Mouse (Mus musculus) kidney, embryonic 16.5 days (tissue): ENCODE measurements around the gene Tns2. TPM values are rescaled to one million over a fixed set of nuclear protein-coding genes. Genes with fewer than 3 reads are reported as not detected.

Experiments used
- ATAC-seq: fragments of 200-750 bp; cut with Nextera tagmentation; 2 replicates; pipeline ENCODE4 v1.8.0; 2017; ENCODE audit warnings: moderate TSS enrichment; ENCODE audit not compliant: low FRiP score, low TSS enrichment
- H3K27ac ChIP-seq: fragments of 300-500 bp; sonication (generic); 2 replicates; pipeline ENCODE4 v1.5.1; 2014; ENCODE audit warnings: low read length
- H3K27me3 ChIP-seq: fragments of 300-500 bp; sonication (generic); 2 replicates; pipeline ENCODE4 v1.6.1; 2014; ENCODE audit warnings: low read length, control low read depth, mixed read lengths; ENCODE audit not compliant: insufficient read depth
- H3K36me3 ChIP-seq: fragments of 300-500 bp; sonication (generic); 2 replicates; pipeline ENCODE4 v1.6.1; 2014; ENCODE audit warnings: low read length, control low read depth, mixed read lengths; ENCODE audit not compliant: insufficient read depth
- H3K4me1 ChIP-seq: fragments of 300-500 bp; sonication (generic); 2 replicates; pipeline ENCODE4 v1.6.1; 2014; ENCODE audit warnings: low read length, control low read depth, mixed read lengths; ENCODE audit not compliant: insufficient read depth
- H3K4me2 ChIP-seq: fragments of 300-500 bp; sonication (generic); replicated peaks from 2 replicates; pipeline ENCODE4 v1.6.1; 2014; ENCODE audit warnings: low read depth, low read length
- H3K4me3 ChIP-seq: fragments of 300-500 bp; sonication (generic); 2 replicates; pipeline ENCODE4 v1.5.1; 2014; ENCODE audit warnings: mild to moderate bottlenecking, low read length
- H3K9ac ChIP-seq: fragments of 300-500 bp; sonication (generic); replicated peaks from 2 replicates; pipeline ENCODE4 v1.6.1; 2014; ENCODE audit warnings: low read length
- H3K9me3 ChIP-seq: fragments of 300-500 bp; sonication (generic); 2 replicates; pipeline ENCODE4 v1.6.1; 2016; ENCODE audit warnings: low read length, control low read depth
- WGBS: fragments of 180-500 bp; shearing (Covaris S2); extraction: QIAGEN DNeasy Blood & Tissue Kit; methylation state at CpG from one replicate; pipeline ENCODE4 v1.1.7; 2014; 5-methylcytosine and 5-hydroxymethylcytosine counted together
- polyA plus RNA-seq: library from polyadenylated mRNA; unstranded; fragments of >200 nt; fragmentation: Nextera tagmentation; extraction: Ambion mirVana; gene quantifications from 2 replicates; pipeline ENCODE4 v1.2.1, GENCODE M21; 2015

Gene Tns2
- polyA plus RNA-seq, 1 experiment from 2014 or later = 56.3 TPM

- Histone ChIP-seq H3K27ac (peak overlapping the region; percentile 56), H3K36me3 (peaks cover 11% of the 10 kb centered on the region; the same call in 1 of the 2 replicates), H3K4me1 (peaks cover 11% of the 10 kb centered on the region), H3K4me2 (peak overlapping the region; percentile 82), H3K27me3 (no peaks in the 10 kb centered on the region), H3K9me3 (no peaks in the 10 kb centered on the region), H3K9ac (peak overlapping the region; percentile 81), H3K4me3 (peak overlapping the region; percentile 85)
- 2% methylated on average over 35 of the region's 35 CpGs for WGBS
- ATAC-seq = peak; percentile 71
These were observed 35.4 kb downstream of the Tns2 start for GRCm38 (mm10) chr15:102135522-102136128.

- Histone ChIP-seq H3K4me1 (peaks cover 11% of the 10 kb centered on the region), H3K27ac (peak within 1 kb of the TSS; percentile 73), H3K9me3 (no peaks in the 10 kb centered on the region), H3K27me3 (no peaks in the 10 kb centered on the region), H3K36me3 (peaks cover 10% of the 10 kb centered on the region; the same call in 1 of the 2 replicates), H3K4me3 (peak within 1 kb of the TSS; percentile 85), H3K9ac (peak within 1 kb of the TSS; percentile 81), H3K4me2 (peak within 1 kb of the TSS; percentile 82)
- under 1% methylated on average over 50 of the region's 50 CpGs for WGBS
- ATAC-seq = peak; percentile 99
These were observed 36.0 kb downstream of the Tns2 start, which contains the start of gene Spryd3 for GRCm38 (mm10) chr15:102136129-102136758. Spryd3 (minus strand) TSS chr15:102136234.

- peaks cover 28% of the 10 kb centered on the region for H3K4me1 ChIP-seq
- 91% methylated on average over 5 of the region's 5 CpGs for WGBS
- no peaks in the 10 kb centered on the region for H3K36me3 ChIP-seq
- H3K27me3 ChIP-seq = peaks cover 22% of the 10 kb centered on the region
- H3K4me2 ChIP-seq = no peak overlapping the region
- no peak for ATAC-seq
- H3K27ac ChIP-seq = no peak overlapping the region
- H3K9me3 ChIP-seq = no peaks in the 10 kb centered on the region
- no peak overlapping the region for H3K4me3 ChIP-seq
- no peak overlapping the region for H3K9ac ChIP-seq
These were observed 40.9 kb downstream of the Tns2 start for GRCm38 (mm10) chr15:102141120-102141519.

GRCm38 (mm10) chr15:102142914-102143912 lies 43.0 kb downstream of the Tns2 start:
- ATAC-seq = no peak

GRCm38 (mm10) chr15:102144274-102144711 lies 44.1 kb downstream of the Tns2 start, which contains the start of gene Igfbp6:
Igfbp6 (plus strand) TSS chr15:102144362.
- Histone ChIP-seq H3K9ac (peak within 1 kb of the TSS; percentile 60), H3K27ac (peak within 1 kb of the TSS; percentile 17), H3K4me3 (peak within 1 kb of the TSS; percentile 36), H3K36me3 (no peaks in the 10 kb centered on the region), H3K27me3 (peaks cover 24% of the 10 kb centered on the region), H3K9me3 (no peaks in the 10 kb centered on the region), H3K4me2 (peak within 1 kb of the TSS; percentile 53), H3K4me1 (peaks cover 27% of the 10 kb centered on the region)
- ATAC-seq = peak; percentile 64
- 5% methylated on average over 22 of the region's 22 CpGs for WGBS

More at GRCm38 (mm10) chr15:102142914-102143912, 43.0 kb downstream of the Tns2 start:
- H3K27ac ChIP-seq = peak overlapping the region; percentile 16
- 49% methylated on average over 23 of the region's 23 CpGs for WGBS
- H3K36me3 ChIP-seq = no peaks in the 10 kb centered on the region
- H3K4me1 ChIP-seq = peaks cover 23% of the 10 kb centered on the region
- H3K9ac ChIP-seq = no peak overlapping the region
- no peak overlapping the region for H3K4me3 ChIP-seq
- H3K27me3 ChIP-seq = peaks cover 24% of the 10 kb centered on the region
- no peaks in the 10 kb centered on the region for H3K9me3 ChIP-seq
- no peak overlapping the region for H3K4me2 ChIP-seq

GRCm38 (mm10) chr15:102144726-102145125 lies 44.5 kb downstream of the Tns2 start:
- no peaks in the 10 kb centered on the region for H3K36me3 ChIP-seq
- H3K9me3 ChIP-seq = no peaks in the 10 kb centered on the region
- H3K4me2 ChIP-seq = peak overlapping the region; percentile 53
- peak overlapping the region; percentile 60 for H3K9ac ChIP-seq
- peak overlapping the region; percentile 36 for H3K4me3 ChIP-seq
- peaks cover 30% of the 10 kb centered on the region for H3K4me1 ChIP-seq
- H3K27me3 ChIP-seq = peaks cover 24% of the 10 kb centered on the region
- 14% methylated on average over 19 of the region's 19 CpGs for WGBS
- peak overlapping the region; percentile 17; the same call in 1 of the 2 replicates for H3K27ac ChIP-seq
- no peak for ATAC-seq

- H3K4me2 ChIP-seq = peak overlapping the region; percentile 53
- H3K27ac ChIP-seq = no peak overlapping the region
- H3K9ac ChIP-seq = no peak overlapping the region
- H3K4me1 ChIP-seq = peaks cover 36% of the 10 kb centered on the region
- no peaks in the 10 kb centered on the region for H3K36me3 ChIP-seq
- WGBS = 61% methylated on average over 10 of the region's 10 CpGs
- H3K4me3 ChIP-seq = peak overlapping the region; percentile 36
- peaks cover 24% of the 10 kb centered on the region for H3K27me3 ChIP-seq
- ATAC-seq = no peak
- no peaks in the 10 kb centered on the region for H3K9me3 ChIP-seq
These were observed 45.1 kb downstream of the Tns2 start for GRCm38 (mm10) chr15:102145330-102145729.

- no peak overlapping the region for H3K4me2 ChIP-seq
- no peak overlapping the region for H3K4me3 ChIP-seq
- ATAC-seq = no peak
- no peaks in the 10 kb centered on the region for H3K9me3 ChIP-seq
- no peak overlapping the region for H3K9ac ChIP-seq
- H3K36me3 ChIP-seq = no peaks in the 10 kb centered on the region
- 84% methylated on average over 5 of the region's 5 CpGs for WGBS
- H3K27ac ChIP-seq = no peak overlapping the region
- H3K27me3 ChIP-seq = peaks cover 24% of the 10 kb centered on the region
- H3K4me1 ChIP-seq = peaks cover 44% of the 10 kb centered on the region
These were observed 45.9 kb downstream of the Tns2 start for GRCm38 (mm10) chr15:102146089-102146488.

- no peaks in the 10 kb centered on the region for H3K36me3 ChIP-seq
- 0 out of 2 replicates have a peak, but pooled peaks have one; percentile 35 for ATAC-seq
- H3K4me1 ChIP-seq = peaks cover 45% of the 10 kb centered on the region
- no peak overlapping the region for H3K9ac ChIP-seq
- no peak overlapping the region for H3K4me2 ChIP-seq
- WGBS = 0% methylated on average over 1 of the region's 1 CpGs
- H3K9me3 ChIP-seq = no peaks in the 10 kb centered on the region
- H3K27me3 ChIP-seq = peaks cover 24% of the 10 kb centered on the region
- no peak overlapping the region for H3K4me3 ChIP-seq
- no peak overlapping the region for H3K27ac ChIP-seq
These were observed 46.7 kb downstream of the Tns2 start for GRCm38 (mm10) chr15:102146882-102147281.
